Mouse (Mus musculus) spleen, adult 12 weeks (tissue): ENCODE results near the gene Sept14.

Source experiments
- DNase-seq: peaks from one replicate; pipeline ENCODE4 v3.0.0; 2022; ENCODE audit warnings: low spot score

The Sept14 gene

DNA sequence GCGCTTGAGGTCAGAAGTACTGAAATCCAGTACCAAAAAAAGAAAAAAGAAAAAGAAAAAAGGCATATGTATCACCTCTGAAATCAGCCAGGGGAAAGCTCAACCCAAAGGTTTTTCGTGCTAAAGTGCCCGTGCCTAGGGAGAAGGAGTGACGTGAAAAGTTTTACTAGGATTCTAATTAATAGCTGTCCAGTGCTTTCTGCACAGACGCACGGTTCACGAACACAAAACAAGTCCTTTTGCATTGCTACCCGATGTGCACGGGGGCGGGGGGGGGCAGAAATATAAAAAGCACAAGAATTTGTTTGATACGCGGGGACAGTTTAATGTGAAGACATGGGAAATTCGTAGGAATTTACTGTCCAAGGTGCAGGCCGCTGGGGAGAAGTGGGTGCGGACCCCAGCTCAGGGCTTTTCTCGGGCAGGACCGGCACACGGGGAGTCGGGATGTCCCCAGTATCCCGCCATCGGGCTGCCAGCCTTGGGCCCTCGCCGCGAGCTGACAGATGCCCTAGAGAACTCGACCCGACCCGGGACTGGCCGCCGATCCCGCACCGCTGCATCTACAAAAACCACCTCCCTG lies 38.8 kb downstream of the Sept14 start:
- no peak for DNase-seq

DNA sequence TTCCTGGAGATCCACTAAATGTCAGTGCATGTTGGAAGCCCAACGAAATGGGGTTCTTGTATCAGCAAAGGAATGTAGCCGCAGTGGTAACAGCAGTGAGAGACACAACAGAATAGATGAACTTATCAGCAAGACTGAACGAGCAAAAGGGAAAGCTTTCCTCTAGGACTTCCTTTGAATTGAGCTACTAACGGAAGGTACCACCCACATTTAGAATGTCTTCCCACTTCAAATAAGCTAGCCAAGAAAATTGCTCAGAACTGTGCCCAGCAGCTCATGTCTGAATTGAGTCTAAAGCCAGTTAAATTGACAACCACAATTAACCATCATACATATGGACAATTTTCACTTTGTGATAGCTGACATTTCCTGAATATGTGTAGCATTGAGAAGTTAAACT lies 40.5 kb downstream of the Sept14 start:
- DNase-seq, result no peak

DNA sequence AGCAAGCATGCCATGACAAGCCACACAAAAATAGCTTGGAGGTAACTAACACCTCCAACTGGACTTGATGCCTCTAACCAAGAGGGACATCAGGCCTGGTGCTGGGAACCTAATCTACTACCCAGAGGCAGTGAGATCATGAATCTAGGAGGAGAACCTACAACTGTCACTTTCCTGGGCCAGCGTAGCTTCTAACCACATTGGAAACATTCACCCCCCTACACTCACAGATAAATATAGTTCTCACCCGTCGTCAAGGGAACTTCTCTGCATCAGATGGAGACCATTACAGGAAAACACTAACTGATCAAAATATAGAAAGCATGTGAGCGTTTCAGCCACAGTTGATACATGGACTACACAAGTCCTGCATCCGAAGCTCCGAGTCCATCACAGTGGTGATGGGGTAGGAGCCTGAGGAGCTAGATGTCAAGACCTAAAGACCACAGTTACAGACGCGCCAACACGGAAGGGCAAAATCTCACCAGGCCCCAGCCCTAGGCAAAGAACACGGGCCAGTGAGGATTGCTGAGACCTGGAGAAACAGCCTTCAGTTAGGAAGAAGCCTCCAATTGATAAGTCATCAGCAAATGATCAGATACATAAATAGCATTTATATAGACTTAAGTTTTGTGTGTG lies 41.9 kb downstream of the Sept14 start:
- DNase-seq, result no peak

DNA sequence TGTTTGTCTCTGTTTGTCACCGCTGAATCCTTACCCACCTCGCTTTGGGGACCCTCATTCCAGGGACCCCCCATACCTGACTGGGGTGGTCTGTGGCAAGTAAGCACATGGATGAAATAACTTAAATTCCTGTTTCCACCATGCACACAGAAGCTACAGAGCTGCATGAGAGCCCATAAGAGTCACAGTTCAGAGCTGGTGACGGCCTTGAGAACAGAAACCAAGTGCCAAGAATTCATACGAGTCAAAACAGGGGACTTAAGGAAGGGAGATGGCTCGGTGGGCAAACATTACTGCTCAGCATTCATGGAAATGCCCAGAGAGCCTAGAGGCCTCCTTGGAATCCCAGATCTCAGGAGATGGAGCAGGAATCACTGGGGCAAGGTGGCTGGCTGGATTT lies 44.2 kb downstream of the Sept14 start:
- no peak for DNase-seq

DNA sequence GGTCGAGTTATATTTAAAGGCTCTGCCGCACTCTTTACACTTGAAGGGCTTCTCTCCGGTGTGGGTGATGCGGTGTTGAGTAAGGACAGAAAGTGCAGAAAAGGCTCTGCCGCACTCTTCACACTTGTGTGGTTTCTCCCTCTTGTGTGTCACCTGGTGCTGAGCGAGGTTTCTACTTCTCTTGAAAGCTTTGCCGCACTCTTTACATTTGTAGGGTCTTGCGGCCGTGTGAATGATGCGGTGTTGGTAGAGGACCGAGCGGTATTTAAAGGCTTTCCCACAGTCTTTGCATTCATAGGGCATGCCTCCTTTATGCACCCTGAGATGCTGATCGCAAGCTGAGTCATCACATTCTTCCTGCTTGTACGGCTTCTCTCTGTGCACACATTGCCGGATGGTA lies 50.4 kb downstream of the Sept14 start:
- DNase-seq, result no peak

DNA sequence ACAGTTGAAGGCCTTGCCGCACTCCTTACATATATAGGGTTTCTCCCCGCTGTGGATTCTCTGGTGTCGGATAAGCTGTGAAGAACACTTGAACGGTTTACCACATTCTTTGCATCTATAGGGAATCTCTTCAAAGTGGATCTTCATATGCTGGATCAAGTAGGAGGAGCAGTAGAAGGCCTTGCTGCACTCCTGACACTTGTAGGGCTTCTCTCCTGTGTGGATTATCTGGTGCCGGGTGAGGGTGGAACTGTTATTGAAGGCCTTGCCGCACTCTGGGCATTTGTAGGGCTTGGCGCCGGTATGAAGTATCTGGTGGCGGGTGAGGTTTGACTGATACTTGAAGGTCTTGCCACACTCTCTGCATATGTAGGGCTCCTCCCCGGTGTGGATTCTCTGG lies 51.3 kb downstream of the Sept14 start:
- no peak for DNase-seq

DNA sequence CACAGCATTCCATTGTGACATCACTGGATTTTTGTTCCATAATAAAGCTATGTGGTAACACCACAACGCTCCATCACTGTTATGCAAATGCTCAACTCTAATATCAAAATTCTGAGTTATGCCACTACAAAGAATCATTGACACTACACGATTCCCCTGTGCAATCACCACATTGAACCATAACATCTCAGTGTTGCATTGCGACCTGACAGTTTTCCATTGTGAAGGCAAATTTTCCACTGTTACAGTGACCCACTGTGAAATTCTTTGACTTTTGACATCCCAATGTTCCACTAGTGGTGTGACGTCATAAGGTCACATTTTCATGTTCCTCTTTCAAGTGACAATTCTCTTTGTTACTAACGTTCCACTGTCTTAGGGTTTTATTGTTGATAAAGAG lies 57.5 kb downstream of the Sept14 start:
- DNase-seq, result no peak
